Mouse (Mus musculus) Patski (cell line): Measurements from ENCODE around the gene Man1a. TPM values are rescaled to one million over a fixed set of nuclear protein-coding genes. Genes with fewer than 3 reads are reported as not detected.

ENCODE experiments used
- ATAC-seq: fragments of 100-300 bp; one replicate; pipeline ENCODE4 v1.8.0; 2021
- CTCF ChIA-PET: fragments of 350-600 bp; sonication (Branson Sonifier 250); formaldehyde crosslinking; loops from one replicate; lab custom pipeline; 2022; ENCODE audit warnings: inconsistent platforms; lab: Charles Lee
- POLR2A ChIA-PET: fragments of 350-600 bp; sonication (Branson Sonifier 250); formaldehyde crosslinking; loops from one replicate; lab custom pipeline; 2022; ENCODE audit warnings: antibody characterized with exemption, inconsistent platforms; lab: Charles Lee
- DNase-seq: peaks from one replicate; pipeline ENCODE4 v3.0.0-alpha.2; 2011; ENCODE audit warnings: low read depth, low spot score
- H3K27me3 ChIP-seq: fragments of 371-371 bp; one replicate; pipeline ENCODE4 v1.5.1; 2021
- CTCF ChIP-seq: fragments of 100-300 bp; IDR thresholded peaks from one replicate; pipeline ENCODE4 v1.5.1; 2021
- in situ Hi-C: fragments of 300-500 bp; cut with MboI; formaldehyde crosslinking; loops from 3 replicates; pipeline ENCODE4 v1.11.1; 2018; ENCODE audit warnings: low pct_unique_long_range_greater_than_20kb, mixed read lengths
- polyA plus RNA-seq: library from polyadenylated mRNA; unstranded; gene quantifications from one replicate; pipeline ENCODE4 v1.2.3, GENCODE M21; 2021

Man1a gene
- polyA plus RNA-seq, 1 experiment from 2014 or later = 8.5 TPM

GRCm38 (mm10) chr10:54077005-54077404 lies 596 bp upstream of the Man1a start:
- no peak for ATAC-seq

DNA sequence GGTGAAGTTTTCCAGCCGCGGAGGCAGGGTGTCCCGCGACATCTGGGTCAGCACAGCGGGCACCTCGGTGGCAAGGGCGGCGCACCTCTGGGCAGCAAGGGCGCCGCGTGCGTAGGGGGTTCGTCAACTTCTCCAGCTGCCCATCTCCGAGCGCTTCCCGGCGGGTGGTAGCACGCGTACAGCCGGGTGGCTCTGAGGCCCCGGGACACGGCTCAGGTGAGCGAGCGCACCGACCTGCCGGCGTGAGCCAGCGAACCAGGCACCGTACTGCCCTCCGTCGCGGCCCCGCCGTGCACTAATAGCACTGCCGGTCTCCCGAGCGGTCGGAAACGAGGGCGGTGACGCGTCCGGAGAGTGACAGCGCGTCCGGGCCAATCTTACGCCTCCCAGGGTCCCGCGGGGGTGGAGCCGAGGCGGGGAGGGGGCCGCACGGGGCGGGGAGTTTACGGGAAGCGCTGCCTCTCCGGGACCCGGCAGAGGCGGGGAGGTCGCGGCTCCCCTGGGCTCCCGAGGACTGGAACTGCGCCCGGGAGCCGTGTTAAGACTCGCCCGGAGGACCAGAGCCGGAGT lies 883 bp downstream of the Man1a start:
- no peak for TF ChIP-seq CTCF
- no peaks in the 10 kb centered on the region for H3K27me3 ChIP-seq
- in situ Hi-C loops = no loop called here
- peak; percentile 25 for DNase-seq
- ATAC-seq = peak; percentile 94
- CTCF ChIA-PET = no interaction called here
- POLR2A ChIA-PET = no interaction called here

More at GRCm38 (mm10) chr10:54077005-54077404, 596 bp upstream of the Man1a start:
- POLR2A ChIA-PET = no interaction called here
- DNase-seq = no peak
- CTCF ChIA-PET = interaction anchor here (1.6 kb wide), 1 partner anchor 17 kb away, joined by 5 read pairs; no protein-coding TSS in a partner anchor
- no peaks in the 10 kb centered on the region for H3K27me3 ChIP-seq
- no peak for TF ChIP-seq CTCF
- in situ Hi-C loops = no loop called here

DNA sequence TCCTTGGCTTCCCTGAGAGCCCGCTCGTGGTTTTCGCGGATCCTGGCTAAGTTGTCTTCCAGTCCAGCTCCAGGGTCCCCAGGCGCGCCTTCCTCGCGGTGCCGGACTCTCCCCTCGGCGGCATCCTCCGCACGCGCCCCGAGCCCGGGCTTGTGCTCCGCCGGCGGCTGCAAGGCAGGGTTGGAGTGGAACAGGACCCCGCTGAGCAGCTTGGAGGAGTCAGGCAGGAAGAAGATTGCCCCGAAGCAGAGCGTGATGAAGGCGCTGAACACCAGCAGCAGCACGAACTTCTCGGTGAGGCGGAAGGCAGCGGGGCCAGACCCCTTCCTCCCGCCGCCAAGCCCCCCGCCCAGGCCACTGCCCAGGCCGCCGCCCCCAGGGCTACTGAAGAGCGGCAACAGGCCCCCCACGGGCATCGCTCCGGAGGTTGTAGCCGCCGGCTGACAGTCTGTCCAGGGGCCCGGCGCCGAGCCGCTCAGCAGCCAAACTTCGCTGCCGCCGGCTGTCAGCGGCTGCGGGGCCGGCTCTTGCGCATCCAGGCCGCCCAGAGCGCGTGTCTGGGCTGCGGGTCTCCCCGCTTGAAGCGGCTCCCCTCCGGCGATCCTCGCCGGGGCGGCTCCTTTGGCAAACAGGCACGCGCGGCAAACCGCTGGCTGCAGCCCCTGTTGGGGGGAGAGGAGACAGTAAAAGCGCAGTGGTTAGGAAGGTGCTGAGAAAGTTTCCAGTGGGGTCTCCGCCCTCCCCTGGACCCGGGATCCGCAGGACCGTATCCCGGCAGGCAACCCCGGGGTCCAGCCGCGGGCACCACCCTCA lies 1.6 kb downstream of the Man1a start:
- ATAC-seq (peak; percentile 45), DNase-seq (no peak)
- CTCF ChIA-PET = no interaction called here
- POLR2A ChIA-PET = no interaction called here
- TF ChIP-seq CTCF = no peak
- in situ Hi-C loops = loop anchor here (25.0 kb wide), 1 partner anchor 438 kb away; the partner anchor contains the start of gene Mcm9
- no peaks in the 10 kb centered on the region for H3K27me3 ChIP-seq

DNA sequence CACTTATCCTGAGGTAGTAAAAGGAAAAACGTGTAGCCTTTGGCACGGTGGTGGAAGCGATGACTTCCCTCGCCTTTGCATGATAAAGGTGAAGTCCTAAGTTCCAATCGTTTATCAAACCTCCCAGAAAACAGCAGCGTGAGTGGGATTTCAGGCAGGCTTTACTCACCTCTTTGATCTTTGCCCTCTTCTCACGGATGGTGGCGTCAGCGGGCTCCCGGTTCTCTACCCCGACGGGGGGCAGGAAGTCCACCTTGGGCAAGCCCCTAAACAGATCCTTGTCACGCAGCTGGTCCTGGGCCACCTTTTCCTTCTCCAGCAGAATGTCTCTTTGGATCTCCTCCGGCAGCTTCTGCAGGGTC lies 2.2 kb downstream of the Man1a start:
- CTCF ChIA-PET = no interaction called here
- no peak for DNase-seq
- POLR2A ChIA-PET = interaction anchor here (1.3 kb wide), 1 partner anchor 23 kb away, joined by 5 read pairs; no protein-coding TSS in a partner anchor
- no peak for ATAC-seq
- TF ChIP-seq CTCF = no peak
- in situ Hi-C loops = loop anchor here (25.0 kb wide), 1 partner anchor 437 kb away; the partner anchor contains the start of gene Mcm9
- no peaks in the 10 kb centered on the region for H3K27me3 ChIP-seq

GRCm38 (mm10) chr10:54073641-54074203 lies 2.7 kb downstream of the Man1a start:
- POLR2A ChIA-PET = interaction anchor here (1.3 kb wide), 1 partner anchor 23 kb away, joined by 5 read pairs; no protein-coding TSS in a partner anchor
- H3K27me3 ChIP-seq = no peaks in the 10 kb centered on the region
- TF ChIP-seq CTCF = no peak
- DNase-seq (no peak), ATAC-seq (no peak)
- CTCF ChIA-PET = interaction anchor here (1.1 kb wide), 1 partner anchor 52 kb away, joined by 3 read pairs; no protein-coding TSS in a partner anchor
- in situ Hi-C loops = loop anchor here (25.0 kb wide), 1 partner anchor 436 kb away; the partner anchor contains the start of gene Mcm9

DNA sequence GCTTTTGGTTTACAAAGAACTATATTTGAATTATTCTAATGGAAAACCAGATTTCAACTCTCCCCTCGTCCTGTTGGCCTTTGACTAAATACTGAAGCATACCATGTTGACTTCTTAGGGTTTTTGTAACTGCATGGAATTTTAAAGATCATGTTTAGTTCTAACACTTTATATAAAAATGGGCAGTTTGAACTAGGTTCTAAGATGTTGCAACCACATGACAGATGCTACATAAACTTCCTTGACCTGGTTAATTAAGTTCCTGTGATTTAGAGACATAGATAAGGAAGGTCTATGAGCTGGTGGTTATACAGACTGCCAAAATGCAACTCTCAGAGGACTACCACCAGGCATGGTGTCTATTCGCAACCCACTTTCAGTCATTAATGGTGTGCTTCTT lies 4.1 kb downstream of the Man1a start:
- POLR2A ChIA-PET = no interaction called here
- H3K27me3 ChIP-seq = no peaks in the 10 kb centered on the region
- CTCF ChIA-PET = no interaction called here
- ATAC-seq (no peak), DNase-seq (no peak)
- TF ChIP-seq CTCF = no peak
- in situ Hi-C loops = loop anchor here (25.0 kb wide), 1 partner anchor 435 kb away; the partner anchor contains the start of gene Mcm9

GRCm38 (mm10) chr10:54070496-54070895 lies 5.9 kb downstream of the Man1a start:
- no peak for TF ChIP-seq CTCF
- DNase-seq = no peak
- no peak for ATAC-seq
- H3K27me3 ChIP-seq = no peaks in the 10 kb centered on the region
- in situ Hi-C loops = loop anchor here (25.0 kb wide), 1 partner anchor 433 kb away; the partner anchor contains the start of gene Mcm9
- CTCF ChIA-PET = no interaction called here
- POLR2A ChIA-PET = no interaction called here

GRCm38 (mm10) chr10:54069412-54069811 lies 7.0 kb downstream of the Man1a start:
- ATAC-seq = no peak
- DNase-seq = no peak
- ChIA-PET POLR2A (no interaction called here), CTCF (no interaction called here)
- no peak for TF ChIP-seq CTCF
- in situ Hi-C loops = loop anchor here (25.0 kb wide), 1 partner anchor 432 kb away; the partner anchor contains the start of gene Mcm9
- H3K27me3 ChIP-seq = no peaks in the 10 kb centered on the region

DNA sequence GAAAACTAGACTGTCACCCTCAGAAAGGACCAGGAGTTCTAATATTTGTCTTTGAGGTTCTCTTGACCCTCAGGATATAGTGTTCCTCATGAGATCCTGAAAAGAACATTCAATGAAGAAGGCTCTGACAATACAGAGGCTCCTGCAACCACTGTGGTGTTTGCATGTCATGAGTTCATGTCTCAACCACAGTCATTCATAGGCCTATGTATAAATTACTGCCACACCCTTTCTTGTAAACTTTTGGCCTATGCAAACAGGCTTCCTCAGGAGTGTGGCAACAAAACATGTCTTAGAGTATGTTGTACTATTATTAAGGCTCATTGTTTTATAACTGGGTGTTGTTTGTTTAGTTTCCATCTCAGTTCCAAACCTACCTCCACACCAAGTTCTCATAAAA lies 9.7 kb downstream of the Man1a start:
- POLR2A ChIA-PET = no interaction called here
- no peak for TF ChIP-seq CTCF
- DNase-seq (no peak), ATAC-seq (no peak)
- H3K27me3 ChIP-seq = no peaks in the 10 kb centered on the region
- in situ Hi-C loops = loop anchor here (25.0 kb wide), 1 partner anchor 429 kb away; the partner anchor contains the start of gene Mcm9
- CTCF ChIA-PET = no interaction called here

DNA sequence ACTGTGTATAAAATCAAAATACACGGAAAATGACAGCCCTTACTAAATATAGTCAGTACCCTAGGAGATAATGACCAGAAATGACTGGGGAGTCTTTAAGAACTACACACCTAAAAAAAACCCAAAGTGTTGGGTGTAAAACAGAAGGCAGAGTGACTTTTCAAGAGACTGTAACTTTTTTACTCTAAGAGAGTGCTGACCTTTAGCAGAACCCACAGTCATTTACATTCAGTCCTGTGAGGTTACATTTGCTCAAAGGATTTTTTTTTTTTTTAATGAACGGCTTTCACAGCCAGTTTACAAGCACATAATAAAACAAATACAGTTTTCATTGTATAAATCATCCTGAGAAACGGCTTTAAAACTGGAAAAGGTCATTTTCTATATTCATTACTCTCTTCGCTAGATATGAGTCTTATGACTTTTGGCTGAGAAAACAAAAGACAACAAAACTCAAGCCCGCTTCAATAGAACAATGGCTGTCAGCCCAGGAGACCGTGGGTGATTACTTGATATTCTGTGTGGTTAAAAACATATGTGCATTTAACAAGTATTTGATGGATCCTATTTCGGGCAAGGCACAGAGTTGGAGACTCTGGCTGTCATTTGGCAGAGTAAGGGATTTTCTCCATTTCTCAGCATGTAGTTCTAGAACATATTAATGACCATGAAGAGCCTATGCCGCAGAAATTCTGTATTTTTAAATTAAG lies 12.7 kb downstream of the Man1a start:
- no peak for TF ChIP-seq CTCF
- ATAC-seq = no peak
- ChIA-PET CTCF (no interaction called here), POLR2A (interaction anchor here (0.8 kb wide), 1 partner anchor 12 kb away, joined by 3 read pairs; no protein-coding TSS in a partner anchor)
- DNase-seq = no peak
- H3K27me3 ChIP-seq = no peaks in the 10 kb centered on the region
- in situ Hi-C loops = loop anchor here (25.0 kb wide), 1 partner anchor 426 kb away; the partner anchor contains the start of gene Mcm9
